Mouse (Mus musculus): ENCODE results near the gene Lrrc4b. TPM values are rescaled to one million over a fixed set of nuclear protein-coding genes. Genes with fewer than 3 reads are reported as not detected.

Lrrc4b gene
- 0.22 and 0.23 TPM in 2 replicates for polyA plus RNA-seq (2012; rRNA removed)

DNA sequence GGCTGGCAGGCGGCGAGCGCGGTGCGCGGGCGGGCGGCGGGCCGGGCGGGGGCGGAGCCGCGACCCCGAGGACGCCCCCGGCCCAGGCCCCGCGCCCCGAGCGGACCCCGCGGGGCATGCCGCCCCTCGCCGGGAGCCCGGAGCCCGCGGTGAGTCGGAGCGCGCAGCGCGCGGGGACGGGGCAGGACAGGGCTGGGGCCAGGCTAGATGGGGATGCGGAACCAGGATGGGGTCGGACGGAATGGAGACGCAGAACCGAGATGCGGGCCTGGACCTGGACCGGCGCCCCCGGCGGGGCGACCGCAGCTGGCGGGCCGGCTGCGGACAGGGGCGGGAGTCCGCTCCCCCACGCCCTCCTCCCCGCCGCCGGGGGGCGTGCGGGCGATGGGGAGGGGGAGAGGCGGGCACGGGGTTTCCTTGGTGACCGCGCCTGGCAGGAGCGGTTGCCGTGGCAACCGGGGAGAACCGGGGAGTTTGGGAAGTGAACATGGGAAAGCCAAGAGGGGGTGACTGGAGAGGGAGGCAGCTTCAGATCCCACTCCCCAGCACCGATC is at the start of gene Lrrc4b:
TSS of gene Lrrc4b (plus strand) at position 51 of the 554 bp plus-strand sequence.
- H3K4me3 ChIP-seq (ENCODE audit: extremely low read depth, insufficient read depth, insufficient read length): no peak within 1 kb of the TSS
- 6% methylated on average over 62 of the region's 69 CpGs for WGBS
- peaks cover 20% of the 10 kb centered on the region for H3K27me3 ChIP-seq (ENCODE audit: control insufficient read depth, insufficient read depth, low read length)

GRCm38 (mm10) chr7:44382541-44382940 is 46.3 kb upstream of the Lrrc4b start:
- Histone ChIP-seq H3K27ac (ENCODE audit: insufficient read depth, low read length) (no peak overlapping the region), H3K36me3 (ENCODE audit: control insufficient read depth, insufficient read depth, low read length) (no peaks in the 10 kb centered on the region), H3K4me3 (ENCODE audit: extremely low read depth, insufficient read depth, insufficient read length) (no peak overlapping the region), H3K4me1 (ENCODE audit: control insufficient read depth, insufficient read depth, insufficient read length) (peaks cover 2% of the 10 kb centered on the region; the same call in 1 of the 2 replicates), H3K27me3 (ENCODE audit: control insufficient read depth, insufficient read depth, low read length) (peaks cover 5% of the 10 kb centered on the region; the same call in 1 of the 2 replicates)
- WGBS: 71% methylated on average over 12 of the region's 12 CpGs
- DNase-seq (ENCODE audit: low read depth in 1 of 2, low spot score in 2 of 2): no peak
- no peak for TF ChIP-seq POLR2A (IDR thresholded peaks at IDR 0.05; ENCODE audit: low read depth, low read length)

More for the DNA sequence above, at the start of gene Lrrc4b:
- no peaks in the 10 kb centered on the region for H3K36me3 ChIP-seq (ENCODE audit: control insufficient read depth, insufficient read depth, low read length)
- DNase-seq (ENCODE audit: low read depth in 1 of 2, low spot score in 2 of 2): no peak
- H3K4me1 ChIP-seq (ENCODE audit: control insufficient read depth, insufficient read depth, insufficient read length): no peaks in the 10 kb centered on the region
- no peak for TF ChIP-seq CTCF (IDR thresholded peaks at IDR 0.05; ENCODE audit: extremely low read depth, insufficient read depth, insufficient read length, insufficient replicate concordance)
- TF ChIP-seq POLR2A (IDR thresholded peaks at IDR 0.05; ENCODE audit: low read depth, low read length): no peak
- no peak within 1 kb of the TSS for H3K27ac ChIP-seq (ENCODE audit: insufficient read depth, low read length)

GRCm38 (mm10) chr7:44383980-44384715 is 44.7 kb upstream of the Lrrc4b start, which contains the start of gene Syt3:
Gene Syt3 (plus strand): TSS chr7:44384102.
- H3K27ac ChIP-seq (ENCODE audit: insufficient read depth, low read length): no peak within 1 kb of the TSS
- WGBS: 2% methylated on average over 27 of the region's 33 CpGs

GRCm38 (mm10) chr7:44384716-44385059 is 44.1 kb upstream of the Lrrc4b start:
- no peak for DNase-seq (ENCODE audit: low read depth in 1 of 2, low spot score in 2 of 2)
- under 1% methylated on average over 16 of the region's 17 CpGs for WGBS
- TF ChIP-seq CTCF (IDR thresholded peaks at IDR 0.05; ENCODE audit: extremely low read depth, insufficient read depth, insufficient read length, insufficient replicate concordance): no peak
- no peak for TF ChIP-seq POLR2A (IDR thresholded peaks at IDR 0.05; ENCODE audit: low read depth, low read length)
- Histone ChIP-seq H3K27ac (ENCODE audit: insufficient read depth, low read length) (no peak overlapping the region), H3K27me3 (ENCODE audit: control insufficient read depth, insufficient read depth, low read length) (peaks cover 5% of the 10 kb centered on the region; the same call in 1 of the 2 replicates), H3K36me3 (ENCODE audit: control insufficient read depth, insufficient read depth, low read length) (no peaks in the 10 kb centered on the region), H3K4me3 (ENCODE audit: extremely low read depth, insufficient read depth, insufficient read length) (peak overlapping the region; percentile 27; the same call in 1 of the 2 replicates), H3K4me1 (ENCODE audit: control insufficient read depth, insufficient read depth, insufficient read length) (peaks cover 2% of the 10 kb centered on the region; the same call in 1 of the 2 replicates)

More at GRCm38 (mm10) chr7:44383980-44384715, 44.7 kb upstream of the Lrrc4b start, which contains the start of gene Syt3:
- DNase-seq (ENCODE audit: low read depth in 1 of 2, low spot score in 2 of 2): peak in 1 of 2 experiments; percentile 21
- Histone ChIP-seq H3K4me3 (ENCODE audit: extremely low read depth, insufficient read depth, insufficient read length) (peak within 1 kb of the TSS; percentile 27; the same call in 1 of the 2 replicates), H3K4me1 (ENCODE audit: control insufficient read depth, insufficient read depth, insufficient read length) (peaks cover 2% of the 10 kb centered on the region; the same call in 1 of the 2 replicates), H3K27me3 (ENCODE audit: control insufficient read depth, insufficient read depth, low read length) (peaks cover 5% of the 10 kb centered on the region; the same call in 1 of the 2 replicates), H3K36me3 (ENCODE audit: control insufficient read depth, insufficient read depth, low read length) (no peaks in the 10 kb centered on the region)
- no peak for TF ChIP-seq POLR2A (IDR thresholded peaks at IDR 0.05; ENCODE audit: low read depth, low read length)
- no peak for TF ChIP-seq CTCF (IDR thresholded peaks at IDR 0.05; ENCODE audit: extremely low read depth, insufficient read depth, insufficient read length, insufficient replicate concordance)

GRCm38 (mm10) chr7:44385720-44386119 is 43.1 kb upstream of the Lrrc4b start, which contains the start of gene 1700008O03Rik:
Gene 1700008O03Rik (minus strand): TSS chr7:44385820.
- Histone ChIP-seq H3K4me3 (ENCODE audit: extremely low read depth, insufficient read depth, insufficient read length) (peak within 1 kb of the TSS; percentile 27; the same call in 1 of the 2 replicates), H3K4me1 (ENCODE audit: control insufficient read depth, insufficient read depth, insufficient read length) (peaks cover 2% of the 10 kb centered on the region; the same call in 1 of the 2 replicates), H3K27ac (ENCODE audit: insufficient read depth, low read length) (no peak within 1 kb of the TSS), H3K36me3 (ENCODE audit: control insufficient read depth, insufficient read depth, low read length) (no peaks in the 10 kb centered on the region), H3K27me3 (ENCODE audit: control insufficient read depth, insufficient read depth, low read length) (peaks cover 5% of the 10 kb centered on the region; the same call in 1 of the 2 replicates)
- 85% methylated on average over 12 of the region's 12 CpGs for WGBS
- DNase-seq (ENCODE audit: low read depth in 1 of 2, low spot score in 2 of 2): no peak
- no peak for TF ChIP-seq CTCF (IDR thresholded peaks at IDR 0.05; ENCODE audit: extremely low read depth, insufficient read depth, insufficient read length, insufficient replicate concordance)
- TF ChIP-seq POLR2A (IDR thresholded peaks at IDR 0.05; ENCODE audit: low read depth, low read length): no peak

GRCm38 (mm10) chr7:44391831-44392230 is 37.0 kb upstream of the Lrrc4b start:
- no peak for DNase-seq (ENCODE audit: low read depth in 1 of 2, low spot score in 2 of 2)
- Histone ChIP-seq H3K27ac (ENCODE audit: insufficient read depth, low read length) (no peak overlapping the region), H3K4me1 (ENCODE audit: control insufficient read depth, insufficient read depth, insufficient read length) (no peaks in the 10 kb centered on the region), H3K4me3 (ENCODE audit: extremely low read depth, insufficient read depth, insufficient read length) (no peak overlapping the region), H3K27me3 (ENCODE audit: control insufficient read depth, insufficient read depth, low read length) (no peaks in the 10 kb centered on the region), H3K36me3 (ENCODE audit: control insufficient read depth, insufficient read depth, low read length) (no peaks in the 10 kb centered on the region)
- WGBS: 73% methylated on average over 4 of the region's 4 CpGs
- TF ChIP-seq CTCF (IDR thresholded peaks at IDR 0.05; ENCODE audit: extremely low read depth, insufficient read depth, insufficient read length, insufficient replicate concordance) (no peak), POLR2A (IDR thresholded peaks at IDR 0.05; ENCODE audit: low read depth, low read length) (no peak)

Data from spleen, adult 2 months (tissue).